Mouse (Mus musculus): Measurements from ENCODE around the gene Rps15. TPM values are rescaled to one million over a fixed set of nuclear protein-coding genes. Genes with fewer than 3 reads are reported as not detected.
A peak's percentile ranks its signal among the peaks of the same experiment; 100 is the strongest.

The Rps15 gene
- total RNA-seq, 2 experiments from 2014 or later = 816 to 913 TPM

- intact Hi-C loops (cut with DNase I) = loop anchor here (1.0 kb wide), 1 partner anchor 34 kb away; no protein-coding TSS in a partner anchor
- no peak overlapping the region for H3K4me3 ChIP-seq
- TF ChIP-seq CTCF (IDR thresholded peaks at IDR 0.05) = peak; percentile 92
Measured at GRCm38 (mm10) chr10:80339941-80340750, 47.9 kb downstream of the Rps15 start.

GRCm38 (mm10) chr10:80341026-80341425, 48.8 kb downstream of the Rps15 start:
- intact Hi-C loops (cut with DNase I) = no loop called here

More at GRCm38 (mm10) chr10:80339941-80340750, 47.9 kb downstream of the Rps15 start:
- H3K27ac ChIP-seq = no peak overlapping the region
- peak; percentile 84 to 87 for DNase-seq (ENCODE audit: extremely low spot score in 1 of 2, low spot score in 2 of 2)

GRCm38 (mm10) chr10:80341491-80342304, 49.4 kb downstream of the Rps15 start:
- Histone ChIP-seq H3K4me3 (no peak overlapping the region), H3K27ac (no peak overlapping the region)
- intact Hi-C loops (cut with DNase I) = no loop called here
- no peak for TF ChIP-seq CTCF (IDR thresholded peaks at IDR 0.05)
- DNase-seq (ENCODE audit: extremely low spot score in 1 of 2, low spot score in 2 of 2) = no peak

More at GRCm38 (mm10) chr10:80341026-80341425, 48.8 kb downstream of the Rps15 start:
- Histone ChIP-seq H3K27ac (no peak overlapping the region), H3K4me3 (no peak overlapping the region)
- DNase-seq (ENCODE audit: extremely low spot score in 1 of 2, low spot score in 2 of 2) = no peak
- no peak for TF ChIP-seq CTCF (IDR thresholded peaks at IDR 0.05)

- no peak overlapping the region for H3K4me3 ChIP-seq
- intact Hi-C loops (cut with DNase I) = no loop called here
Measured at GRCm38 (mm10) chr10:80342305-80342748, 50.1 kb downstream of the Rps15 start.

GRCm38 (mm10) chr10:80342749-80343424, 50.6 kb downstream of the Rps15 start:
- intact Hi-C loops (cut with DNase I) = no loop called here
- no peak overlapping the region for H3K27ac ChIP-seq
- no peak overlapping the region for H3K4me3 ChIP-seq

More at GRCm38 (mm10) chr10:80342305-80342748, 50.1 kb downstream of the Rps15 start:
- no peak overlapping the region for H3K27ac ChIP-seq
- no peak for TF ChIP-seq CTCF (IDR thresholded peaks at IDR 0.05)
- no peak for DNase-seq (ENCODE audit: extremely low spot score in 1 of 2, low spot score in 2 of 2)

GRCm38 (mm10) chr10:80343425-80343895, 51.2 kb downstream of the Rps15 start:
- no peak for TF ChIP-seq CTCF (IDR thresholded peaks at IDR 0.05)
- no peak overlapping the region for H3K27ac ChIP-seq
- no peak overlapping the region for H3K4me3 ChIP-seq
- DNase-seq (ENCODE audit: extremely low spot score in 1 of 2, low spot score in 2 of 2) = no peak
- intact Hi-C loops (cut with DNase I) = no loop called here

More at GRCm38 (mm10) chr10:80342749-80343424, 50.6 kb downstream of the Rps15 start:
- peak in 1 of 2 experiments; percentile 38 for DNase-seq (ENCODE audit: extremely low spot score in 1 of 2, low spot score in 2 of 2)
- TF ChIP-seq CTCF (IDR thresholded peaks at IDR 0.05) = no peak

Small RNA genes lying within 50 kb of the gene (microRNA-seq; reads per million reads assigned to microRNA genes)
- 1.2 to 3.2 reads per million in 2 experiments for gene Mir6911

Other genes starting within 250 kb of the Rps15 start
- gene Gpx4, start 245.3 kb upstream of the Rps15 start, total RNA-seq (2021) = 100 to 1,000 TPM; 494 to 526 TPM
- 10 to 100 TPM; 21.4 to 22.1 TPM for gene Sbno2, start 186.9 kb upstream of the Rps15 start, total RNA-seq (2021)
- gene Stk11, start 176.7 kb upstream of the Rps15 start, total RNA-seq (2021) = 100 to 1,000 TPM; 102 to 106 TPM
- gene Atp5d, start 153.8 kb upstream of the Rps15 start, total RNA-seq (2021) = 100 to 1,000 TPM; 356 to 366 TPM
- gene Cbarp, start 151.6 kb upstream of the Rps15 start, total RNA-seq (2021) = 100 to 1,000 TPM; 431 to 456 TPM
- 100 to 1,000 TPM in 1 of 2 experiments, 10 to 100 TPM in 1; 80.7 to 127 TPM for gene Midn, start 144.2 kb upstream of the Rps15 start, total RNA-seq (2021)
- gene Cirbp, start 126.5 kb upstream of the Rps15 start, total RNA-seq (2021) = 10 to 100 TPM; 75.8 to 93.0 TPM
- gene 1600002K03Rik, start 119.5 kb upstream of the Rps15 start, total RNA-seq (2021) = 1 to 10 TPM; 6.0 to 8.1 TPM
- 1 to 10 TPM; 6.8 to 7.2 TPM for gene Efna2, start 113.0 kb upstream of the Rps15 start, total RNA-seq (2021)
- gene Mum1, start 66.0 kb upstream of the Rps15 start, total RNA-seq (2021) = 10 to 100 TPM; 37.8 to 43.3 TPM
- gene Ndufs7, start 43.3 kb upstream of the Rps15 start, total RNA-seq (2021) = 100 to 1,000 TPM; 194 to 206 TPM
- gene Gamt, start 31.4 kb upstream of the Rps15 start, total RNA-seq (2021) = 10 to 100 TPM; 16.6 to 23.3 TPM
- gene Dazap1, start 31.0 kb upstream of the Rps15 start, total RNA-seq (2021) = 10 to 100 TPM; 87.4 to 90.3 TPM
- 100 to 1,000 TPM; 111 to 113 TPM for gene Apc2, start 3.5 kb downstream of the Rps15 start, total RNA-seq (2021)
- gene 2310011J03Rik, start 28.1 kb downstream of the Rps15 start, total RNA-seq (2021) = 10 to 100 TPM; 26.3 to 26.9 TPM
- 1 to 10 TPM; 4.0 to 5.4 TPM for gene Pcsk4, start 37.0 kb downstream of the Rps15 start, total RNA-seq (2021)
- gene Reep6, start 37.5 kb downstream of the Rps15 start, total RNA-seq (2021) = 10 to 100 TPM; 13.5 to 13.6 TPM
- gene Adamtsl5, start 56.0 kb downstream of the Rps15 start, total RNA-seq (2021) = 10 to 100 TPM in 1 of 2 experiments, 1 to 10 TPM in 1; 7.9 to 11.1 TPM
- 10 to 100 TPM; 27.3 to 37.9 TPM for gene Plk5, start 64.0 kb downstream of the Rps15 start, total RNA-seq (2021)
- 10 to 100 TPM; 19.2 to 20.6 TPM for gene Mex3d, start 95.2 kb downstream of the Rps15 start, total RNA-seq (2021)
- 100 to 1,000 TPM; 139 to 150 TPM for gene Mbd3, start 107.1 kb downstream of the Rps15 start, total RNA-seq (2021)
- gene Uqcr11, start 114.4 kb downstream of the Rps15 start, total RNA-seq (2021) = 100 to 1,000 TPM; 373 to 394 TPM
- gene Tcf3, start 141.2 kb downstream of the Rps15 start, total RNA-seq (2021) = 10 to 100 TPM; 28.9 to 30.1 TPM
- gene Onecut3, start 202.4 kb downstream of the Rps15 start, total RNA-seq (2021) = not detected
- gene Atp8b3, start 246.7 kb downstream of the Rps15 start, total RNA-seq (2021) = under 1 TPM; 0.11 to 0.63 TPM